Mouse (Mus musculus): ENCODE measurements around the gene Akap14.

- TF ChIP-seq CTCF (IDR thresholded peaks at IDR 0.05; ENCODE audit: control insufficient read depth, insufficient read depth, insufficient replicate concordance, low read depth, low read length), result no peak
- no peak for TF ChIP-seq POLR2A (IDR thresholded peaks at IDR 0.05; ENCODE audit: control insufficient read depth, low read depth, low read length)
Measured at GRCm38 (mm10) chrX:37198676-37199075, 30.0 kb upstream of the Akap14 start.
